Mouse (Mus musculus) layer of hippocampus, postnatal 36 days (tissue): ENCODE data around the gene Tcf25. TPM values are rescaled to one million over a fixed set of nuclear protein-coding genes. Genes with fewer than 3 reads are reported as not detected.

ENCODE experiments used
- DNase-seq, 2 experiments: peaks; one replicate each; pipeline ENCODE4 v3.0.0; 2022
- total RNA-seq, 2 experiments: library from RNA; stranded (reverse); gene quantifications; 2 replicates each; pipeline ENCODE4 v1.2.3; 2021

Tcf25 gene
- total RNA-seq, 2 experiments from 2014 or later, result 510 to 526 TPM

GRCm38 (mm10) chr8:123352118-123352517, 21.4 kb upstream of the Tcf25 start:
- DNase-seq, result no peak

DNA sequence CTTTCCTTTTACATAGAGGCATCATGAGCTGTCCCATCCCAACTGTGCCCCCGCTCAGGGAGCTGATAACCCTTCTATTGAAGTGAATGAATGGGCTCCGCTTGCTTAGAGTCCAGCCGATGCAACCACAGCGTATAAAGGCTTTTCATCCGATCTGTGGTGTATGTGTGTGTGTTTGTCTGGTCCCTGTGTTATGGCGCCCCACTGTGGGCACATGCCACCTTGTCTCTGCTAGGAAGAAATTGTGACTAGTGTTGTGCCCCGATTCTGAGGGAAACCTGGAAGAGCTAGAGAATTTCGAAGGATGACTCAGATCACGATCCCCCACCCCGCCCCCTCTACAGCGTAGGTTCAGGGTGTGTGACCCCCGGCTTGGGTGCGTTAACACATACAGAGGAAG, 20.8 kb upstream of the Tcf25 start:
- peak in 1 of 2 experiments; percentile 44 for DNase-seq

DNA sequence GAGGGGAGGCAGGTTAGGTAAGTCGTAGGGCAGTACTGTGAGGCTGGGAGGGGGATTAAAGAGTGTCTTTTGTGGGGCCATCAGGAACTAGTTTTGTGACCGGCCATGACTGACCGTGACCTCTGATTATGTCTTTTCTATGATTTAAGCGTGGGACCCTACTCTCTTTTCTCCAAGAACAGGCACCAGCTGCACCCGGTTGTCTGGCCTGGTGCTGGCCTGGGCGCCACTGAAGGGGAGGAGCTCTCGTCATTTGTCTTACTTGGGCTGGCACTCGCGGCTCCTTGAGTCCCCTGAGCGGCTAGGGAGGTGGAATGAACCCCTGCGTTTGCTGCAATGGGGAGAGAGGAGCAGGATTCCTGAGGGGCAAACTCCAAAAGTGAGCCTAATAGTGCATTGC, 20.3 kb upstream of the Tcf25 start:
- no peak for DNase-seq

- peak; percentile 75 to 80 for DNase-seq
Measured at GRCm38 (mm10) chr8:123361082-123361739, 12.3 kb upstream of the Tcf25 start.

GRCm38 (mm10) chr8:123374239-123374578, 656 bp downstream of the Tcf25 start:
- peak; percentile 91 for DNase-seq

DNA sequence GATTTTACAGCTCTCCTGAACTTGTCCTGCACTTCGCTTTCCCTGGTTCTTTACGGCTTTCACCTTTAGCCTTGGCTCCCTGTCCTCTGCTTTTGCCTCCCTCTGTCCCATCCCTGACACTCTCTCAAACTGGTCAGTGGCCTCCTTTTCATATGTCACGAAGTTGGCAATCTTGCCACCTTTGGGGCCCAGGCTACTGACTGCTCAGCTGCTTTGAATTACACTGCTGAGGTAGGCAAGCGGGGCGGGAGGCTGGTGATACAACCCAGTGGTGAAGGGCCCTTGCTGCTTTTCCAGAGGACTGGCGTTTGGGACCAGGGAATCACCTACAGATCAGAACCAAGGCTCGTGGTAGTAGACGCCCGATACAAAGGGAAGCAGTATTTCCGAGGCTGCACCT, 2.1 kb downstream of the Tcf25 start:
- DNase-seq, result no peak

DNA sequence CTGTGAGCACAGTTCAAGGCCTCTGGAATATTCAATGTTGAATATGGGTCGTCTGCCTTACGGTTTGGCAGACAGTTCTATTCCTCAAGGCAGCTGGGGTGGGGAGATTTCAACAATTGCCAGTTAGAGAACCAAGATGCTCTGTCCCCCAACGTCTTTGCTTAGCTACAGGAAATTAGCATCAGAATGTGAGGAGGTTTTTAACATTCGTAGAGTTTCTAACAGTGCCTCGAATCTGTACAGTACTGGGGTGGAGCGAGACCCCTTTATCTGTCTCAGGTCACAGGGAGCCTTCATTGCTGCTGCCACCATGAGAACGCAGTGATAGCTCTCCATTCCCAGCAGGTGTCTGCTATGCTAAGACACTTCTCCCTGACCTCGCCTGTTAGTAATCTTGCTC, 2.6 kb downstream of the Tcf25 start:
- no peak for DNase-seq

DNA sequence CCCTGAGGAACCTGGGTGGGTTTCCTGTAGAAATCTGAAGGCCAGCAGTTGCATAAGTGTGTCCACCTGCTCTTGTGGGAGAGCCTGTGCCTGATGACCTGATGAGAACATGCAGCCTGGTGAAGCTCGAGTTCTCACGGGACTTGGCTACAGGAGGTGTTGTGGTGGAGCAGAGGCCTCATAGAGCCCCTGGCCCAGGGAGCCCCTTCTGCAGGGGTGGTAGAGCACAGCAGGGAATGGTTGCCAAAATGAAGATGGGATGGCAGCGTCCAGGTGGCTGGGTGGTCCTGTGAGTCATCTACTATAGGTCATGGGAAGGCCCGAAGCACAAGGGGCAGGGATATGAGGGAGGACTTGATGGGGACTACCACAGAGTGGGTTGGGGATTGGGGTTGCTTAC, 8.2 kb downstream of the Tcf25 start:
- DNase-seq, result no peak

GRCm38 (mm10) chr8:123382516-123382915, 9.0 kb downstream of the Tcf25 start:
- DNase-seq, result no peak

DNA sequence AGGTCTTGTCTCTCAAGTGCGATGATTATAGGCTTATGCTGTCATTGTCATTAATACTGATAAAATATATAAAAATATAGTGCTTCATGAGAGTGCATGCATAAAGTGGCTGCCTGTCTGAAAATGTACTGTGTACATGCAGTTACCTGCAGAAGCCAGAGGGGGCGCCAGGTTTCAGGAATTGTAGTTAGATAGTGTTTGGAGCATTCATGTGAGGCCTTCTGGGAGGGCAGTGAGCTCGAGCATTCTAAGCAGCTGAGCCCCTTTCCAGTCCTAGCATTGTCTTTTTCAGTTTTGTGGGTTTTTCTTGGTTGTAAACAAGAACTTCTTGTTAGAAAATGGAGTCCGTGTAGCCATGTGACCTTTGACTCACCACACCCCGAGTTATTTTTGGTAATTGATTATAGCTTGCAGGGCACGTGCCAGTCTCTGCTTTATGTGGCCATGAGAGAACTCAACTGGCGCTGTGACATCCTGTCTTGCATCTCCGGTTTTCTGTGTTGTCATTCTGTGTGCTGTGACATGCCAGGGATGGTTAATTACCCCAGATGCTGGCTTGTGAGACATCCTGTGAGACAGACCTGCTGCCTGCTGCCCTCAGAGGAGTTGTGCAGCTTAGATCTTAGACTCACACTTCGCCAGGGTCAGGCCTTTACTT, 11.5 kb downstream of the Tcf25 start:
- DNase-seq, result no peak

GRCm38 (mm10) chr8:123387041-123387440, 13.5 kb downstream of the Tcf25 start:
- no peak for DNase-seq

DNA sequence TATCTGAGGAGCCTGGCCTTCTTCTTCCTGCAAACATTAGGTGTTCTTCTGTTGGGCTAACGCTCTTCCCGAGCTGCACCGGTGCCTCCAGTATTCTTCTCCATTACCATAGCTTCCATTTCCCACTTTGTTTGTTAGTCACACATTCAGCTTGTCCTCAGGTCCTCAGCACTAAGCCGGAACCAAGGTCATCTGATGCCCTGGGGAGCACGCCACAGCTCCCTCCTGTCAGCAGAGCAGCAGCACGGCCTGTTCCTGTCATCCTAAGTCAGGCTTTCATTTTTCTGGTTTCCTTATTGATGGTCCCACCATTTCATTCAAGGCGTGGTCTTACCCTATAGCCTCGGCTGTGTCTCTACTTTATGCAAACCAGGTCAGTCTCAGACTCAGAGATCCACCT, 14.2 kb downstream of the Tcf25 start:
- DNase-seq, result no peak

- no peak for DNase-seq
Measured at GRCm38 (mm10) chr8:123389026-123389425, 15.5 kb downstream of the Tcf25 start.

DNA sequence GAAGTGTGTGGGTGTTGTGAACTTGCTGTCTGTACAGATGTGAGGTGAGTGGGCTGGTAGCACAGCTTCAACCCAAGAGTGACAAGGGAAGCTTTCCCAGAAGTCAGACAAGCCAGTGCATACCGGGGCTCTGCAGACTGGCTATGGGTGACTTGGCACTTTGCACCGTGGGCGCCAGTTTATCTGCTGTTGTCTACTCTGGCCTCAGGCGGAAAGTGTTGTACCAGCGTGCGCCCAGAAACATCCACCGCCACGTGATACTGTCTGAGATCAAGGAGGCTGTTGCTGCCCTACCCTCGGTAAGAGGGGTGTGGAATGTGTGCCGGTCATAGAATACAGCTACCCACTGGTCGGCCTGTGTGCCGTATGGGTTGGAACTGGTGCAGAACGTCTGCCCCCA, 24.8 kb downstream of the Tcf25 start:
- DNase-seq, result no peak

DNA sequence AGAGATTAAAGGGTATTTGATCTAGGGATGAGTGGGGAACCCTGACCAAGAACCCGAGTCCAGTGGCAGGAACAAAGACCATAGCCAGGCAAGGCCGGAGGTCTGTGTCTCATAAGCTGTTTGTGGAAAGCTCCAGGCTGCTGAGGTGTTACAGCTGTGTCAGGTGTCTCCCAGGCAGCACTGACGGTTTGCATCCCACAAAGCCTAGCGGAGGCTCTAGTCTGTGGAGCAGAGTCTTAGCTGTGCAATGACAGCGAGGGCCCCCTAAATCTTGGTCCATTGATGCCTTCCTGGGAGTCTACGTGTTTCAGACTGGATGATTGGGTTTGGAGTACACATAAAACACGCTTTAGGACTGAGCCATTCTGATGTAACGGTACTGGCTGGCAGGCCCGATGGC, 28.4 kb downstream of the Tcf25 start:
- no peak for DNase-seq

DNA sequence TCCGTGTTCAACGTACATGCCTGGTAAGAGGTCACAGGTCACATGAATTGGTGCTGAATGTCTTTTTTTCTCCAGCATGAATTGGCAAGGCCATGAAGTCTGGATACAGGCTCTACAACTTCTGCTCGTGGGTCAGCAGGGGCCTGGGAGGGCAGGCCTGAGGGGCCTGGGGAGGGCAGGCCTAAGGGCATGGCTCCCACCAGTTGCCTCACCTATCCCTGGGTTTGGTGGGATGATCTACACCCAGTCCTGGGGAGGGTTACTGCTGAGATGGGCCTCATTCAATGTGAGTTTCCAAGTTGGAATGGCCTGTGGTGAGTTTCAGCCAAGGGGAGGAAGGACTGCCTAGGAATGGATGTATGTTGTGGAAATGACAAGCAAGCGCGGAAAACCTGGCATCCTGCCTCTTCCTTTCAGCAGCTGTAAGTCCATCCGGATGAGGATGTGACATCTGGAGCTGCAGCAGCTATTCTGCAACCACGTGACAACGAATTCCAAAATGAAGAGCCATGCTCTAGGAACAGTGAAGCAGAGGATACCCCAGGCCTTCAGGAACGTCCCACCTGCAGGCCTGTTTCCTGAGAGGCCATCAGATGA, 29.3 kb downstream of the Tcf25 start:
- DNase-seq, result no peak

GRCm38 (mm10) chr8:123404521-123404920, 31.0 kb downstream of the Tcf25 start:
- DNase-seq, result no peak

DNA sequence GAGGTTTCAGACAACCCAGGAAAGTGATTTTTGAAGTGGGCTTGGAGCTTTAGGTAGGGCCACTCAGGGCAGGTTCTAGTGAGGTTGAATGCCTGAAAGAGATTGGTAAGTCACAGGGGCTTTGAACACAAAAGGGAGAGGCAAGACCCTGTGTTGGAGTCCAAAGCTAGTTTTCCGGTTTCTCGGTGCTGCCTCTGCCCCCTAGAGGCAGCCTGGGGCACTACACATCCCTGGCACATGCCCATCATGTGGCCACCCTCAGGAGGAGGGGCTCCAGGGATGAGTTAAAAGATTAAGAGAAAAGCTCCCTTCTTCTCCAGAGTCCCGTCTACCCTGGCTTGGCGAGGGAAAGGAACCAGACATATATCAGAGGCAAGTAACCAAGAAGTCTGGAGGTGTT, 33.2 kb downstream of the Tcf25 start, which contains the start of gene Mc1r:
Gene Mc1r, plus strand, starts transcription at position 322 of the 400 bp plus-strand sequence.
- peak; percentile 65 to 70 for DNase-seq

- no peak for DNase-seq
Measured at GRCm38 (mm10) chr8:123407612-123408011, 34.1 kb downstream of the Tcf25 start.

GRCm38 (mm10) chr8:123408586-123409544, 35.3 kb downstream of the Tcf25 start:
- DNase-seq, result no peak

GRCm38 (mm10) chr8:123410049-123410587, 36.6 kb downstream of the Tcf25 start:
- DNase-seq, result no peak

GRCm38 (mm10) chr8:123410788-123411187, 37.2 kb downstream of the Tcf25 start:
- DNase-seq, result no peak

DNA sequence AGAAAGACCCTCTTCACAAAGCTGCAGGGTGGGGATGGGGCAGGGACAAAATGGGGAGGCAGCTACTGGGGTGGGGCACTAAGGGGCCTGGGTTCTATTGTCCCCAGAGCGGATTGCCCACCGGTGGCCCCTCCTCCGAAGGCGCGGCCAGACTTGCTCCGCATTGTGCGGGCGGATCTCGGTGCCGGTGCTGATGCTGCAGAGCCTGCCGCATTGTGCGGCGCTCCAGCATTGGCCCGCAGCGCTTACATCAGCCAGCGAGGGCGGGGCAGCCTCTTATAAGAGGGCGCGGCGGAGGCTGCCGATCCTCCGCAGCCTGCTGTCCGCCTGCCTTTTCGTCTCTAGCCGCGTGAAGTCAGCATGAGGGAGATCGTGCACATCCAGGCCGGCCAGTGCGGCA, 37.7 kb downstream of the Tcf25 start, which contains the start of gene Tubb3:
Gene Tubb3, plus strand, starts transcription at position 179 of the 400 bp plus-strand sequence.
- peak; percentile 90 to 91 for DNase-seq
